Mouse (Mus musculus): ENCODE measurements at regions not wholly inside any gene's neighbourhood (a gene's known extent, or its start where the extent isn't known, plus 50 kb on each side); places are given as distances from the start of the nearest gene placed in this dataset.

DNA sequence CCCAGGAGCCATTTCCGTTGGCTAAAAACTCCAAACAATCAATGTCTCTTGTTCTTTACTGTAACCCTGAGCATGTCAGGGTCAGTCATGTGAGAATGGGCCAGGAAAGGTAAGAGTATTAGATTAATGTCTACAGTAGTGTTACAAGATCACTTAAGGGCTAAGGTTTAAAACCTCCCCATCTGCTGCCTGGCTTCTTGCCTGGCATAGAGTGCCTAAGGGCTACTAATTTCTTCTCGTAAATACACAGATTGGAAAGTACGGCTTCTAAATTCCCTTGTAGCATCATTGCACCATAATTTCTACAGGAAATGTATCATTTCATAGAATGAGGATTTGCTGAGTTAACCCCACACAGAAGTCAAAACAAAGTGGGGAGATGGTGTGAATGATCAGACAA, 281.0 kb downstream of the Col12a1 start:
- DNase-seq (ENCODE audit: low spot score): no peak

DNA sequence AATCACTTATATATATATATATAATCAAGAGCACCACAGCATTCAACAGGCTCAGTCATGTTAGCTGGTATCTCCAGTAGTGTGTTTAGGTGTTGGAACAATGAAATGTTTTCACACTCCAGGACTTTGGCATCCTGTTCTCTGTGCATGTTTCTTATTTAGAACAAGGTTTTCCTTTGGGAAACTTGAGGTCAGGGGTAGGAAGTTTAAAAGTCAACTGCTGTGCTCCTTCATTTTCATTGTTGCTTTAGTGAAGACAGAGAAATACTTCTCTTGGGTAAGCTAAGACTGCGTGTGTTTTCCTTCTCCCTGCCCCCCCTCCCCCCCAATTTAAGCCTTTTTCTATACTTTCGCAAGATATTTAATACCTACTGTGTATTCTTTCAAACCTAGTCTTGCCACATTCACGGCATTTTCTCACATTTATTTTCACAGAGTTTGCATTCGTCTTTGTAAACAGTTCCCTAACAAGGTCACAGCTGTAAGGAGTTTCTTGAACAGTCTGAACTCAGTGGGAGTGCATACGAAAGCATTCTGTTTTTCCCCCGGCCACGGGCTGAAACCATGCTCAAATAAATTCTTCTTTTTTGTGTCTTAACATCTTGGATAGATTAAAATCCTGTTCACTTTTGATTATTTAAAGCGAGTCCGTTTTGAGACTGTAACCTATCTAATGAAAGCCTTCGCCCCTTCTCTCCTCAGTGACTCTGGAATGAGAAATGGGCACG, 279.2 kb downstream of the Col12a1 start:
- DNase-seq (ENCODE audit: low spot score): no peak

DNA sequence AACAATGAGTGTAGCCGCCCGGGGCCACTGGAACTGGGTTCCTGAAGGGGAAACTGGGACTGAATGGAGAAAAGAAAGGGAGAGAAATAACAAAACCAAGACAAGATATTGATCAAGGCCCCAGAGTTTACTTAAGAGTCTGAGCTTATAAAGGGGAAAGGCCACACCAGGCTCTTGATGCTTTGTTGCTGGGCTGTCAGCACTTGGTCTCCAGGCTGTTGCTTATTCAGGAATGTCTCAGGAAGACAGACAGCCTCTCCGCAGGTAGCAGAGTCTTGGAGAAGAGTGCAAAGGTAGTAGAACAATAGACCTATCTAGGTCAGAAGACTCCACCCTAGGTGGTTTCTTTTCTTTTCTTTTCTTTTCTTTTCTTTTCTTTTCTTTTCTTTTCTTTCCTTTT, 263.4 kb downstream of the Col12a1 start:
- no peak for DNase-seq (ENCODE audit: low spot score)

DNA sequence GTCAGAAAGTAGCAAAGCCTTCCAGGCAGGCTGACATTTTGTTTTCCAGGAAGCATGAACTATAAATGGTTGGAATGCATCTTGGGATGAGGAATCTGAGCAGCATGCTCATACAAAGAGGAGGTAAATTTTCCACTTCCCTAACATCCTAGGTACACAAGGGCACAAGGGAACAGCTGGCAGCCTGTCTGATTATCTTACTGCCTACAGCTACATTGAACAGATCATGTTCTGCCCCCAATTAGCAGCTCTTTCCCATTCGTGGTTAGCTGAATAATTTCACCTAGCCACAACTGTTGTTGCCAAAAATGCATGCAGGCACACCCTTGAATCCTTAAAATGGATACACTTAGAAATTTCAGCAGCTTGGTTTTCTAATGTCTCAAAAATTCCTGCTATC, 239.5 kb downstream of the Col12a1 start:
- DNase-seq (ENCODE audit: low spot score): no peak

DNA sequence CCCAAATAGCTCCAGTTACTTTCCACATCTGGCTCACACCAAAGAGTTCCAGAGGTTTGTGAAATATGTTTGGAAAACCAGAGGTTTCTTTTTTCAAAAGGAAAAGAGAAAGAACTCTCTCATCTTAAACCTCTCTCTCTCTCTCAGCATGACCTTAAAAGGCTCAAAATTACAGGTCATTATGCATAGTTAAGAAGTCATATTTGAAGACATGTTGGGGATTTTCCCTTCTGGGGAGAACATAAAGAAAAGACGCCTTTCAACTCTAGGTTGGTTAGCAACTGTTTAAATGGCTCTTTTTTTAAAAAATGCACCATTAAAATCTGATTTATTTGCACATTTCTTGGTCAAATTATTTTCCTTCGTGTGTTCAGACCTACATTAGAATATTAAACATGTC, 218.4 kb downstream of the Col12a1 start:
- DNase-seq (ENCODE audit: low spot score): no peak

DNA sequence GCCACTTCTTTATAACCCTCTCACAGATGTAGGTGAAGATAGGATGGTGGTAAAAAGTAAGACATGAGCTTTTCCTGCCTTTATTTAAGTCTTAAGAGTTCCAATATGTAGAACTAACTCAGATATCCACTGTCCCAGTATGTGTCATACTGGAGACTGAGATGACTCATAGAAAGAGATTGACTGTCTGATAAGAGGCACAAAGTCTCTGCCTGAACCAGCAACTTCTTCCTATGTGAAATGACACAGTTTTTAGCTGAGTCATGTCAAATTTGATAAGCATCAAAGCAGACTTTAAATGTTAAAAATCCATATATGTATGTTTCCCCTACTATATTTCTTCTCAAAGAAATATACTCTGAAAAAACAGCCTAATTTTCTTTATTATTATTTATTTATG, 216.6 kb downstream of the Col12a1 start:
- DNase-seq (ENCODE audit: low spot score): no peak

DNA sequence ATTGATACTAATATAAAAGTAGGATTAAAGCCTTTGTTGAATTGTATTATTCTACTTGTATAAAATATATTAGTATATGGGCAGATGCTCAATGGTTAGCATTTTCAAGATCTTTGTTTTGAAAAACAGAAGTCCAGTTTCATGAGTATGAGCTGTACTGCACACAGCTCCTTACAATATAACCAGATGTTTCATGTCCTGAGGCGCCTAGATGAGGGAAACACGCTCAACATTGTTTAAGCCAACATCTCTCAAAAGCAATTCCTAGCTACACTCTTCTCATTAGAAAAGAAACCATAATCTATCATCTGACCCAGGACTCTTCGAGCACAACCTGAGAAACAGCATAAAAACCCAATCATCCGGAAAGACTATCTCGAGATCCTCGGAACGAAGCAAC, 202.2 kb downstream of the Col12a1 start:
- DNase-seq (ENCODE audit: low spot score): no peak

DNA sequence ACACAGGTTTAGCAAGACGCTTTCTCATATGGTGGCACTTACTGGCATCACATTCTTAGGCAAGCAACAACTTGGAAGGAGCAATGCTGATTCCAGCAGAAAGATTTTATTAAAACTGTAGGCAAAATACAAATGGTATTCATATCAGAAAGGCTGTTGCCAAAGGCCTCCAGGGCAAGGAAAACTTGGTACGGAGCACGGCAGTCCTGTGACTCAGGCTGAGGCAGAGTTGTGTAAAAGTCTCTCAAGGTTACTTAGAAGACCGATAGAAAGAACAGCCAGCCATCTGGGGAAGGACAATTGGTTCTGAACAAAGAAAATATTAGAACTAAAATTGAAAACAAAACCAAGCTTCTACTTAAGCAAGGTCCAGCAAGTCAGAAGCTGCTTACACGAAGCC, 201.2 kb downstream of the Col12a1 start:
- DNase-seq (ENCODE audit: low spot score): no peak

DNA sequence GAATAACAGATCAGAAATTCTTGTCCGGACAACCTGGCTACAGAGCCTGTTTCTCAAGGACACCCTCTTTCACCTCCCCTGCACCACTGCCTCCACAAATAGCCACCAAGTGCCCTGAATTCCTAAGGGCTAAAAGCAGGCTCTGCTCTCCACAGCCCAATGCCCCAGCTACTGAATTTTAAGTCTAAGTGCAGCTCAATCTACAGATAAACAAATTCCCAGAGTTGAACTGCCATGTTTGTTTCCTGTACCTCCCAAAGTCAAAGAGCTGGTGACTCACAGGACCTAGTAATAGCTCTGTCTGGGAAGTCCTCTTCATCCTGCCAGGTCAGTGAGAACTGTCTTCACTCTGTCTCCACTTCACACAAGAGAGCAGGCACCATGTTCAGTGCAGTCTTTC, 200.0 kb downstream of the Col12a1 start:
- no peak for DNase-seq (ENCODE audit: low spot score)

DNA sequence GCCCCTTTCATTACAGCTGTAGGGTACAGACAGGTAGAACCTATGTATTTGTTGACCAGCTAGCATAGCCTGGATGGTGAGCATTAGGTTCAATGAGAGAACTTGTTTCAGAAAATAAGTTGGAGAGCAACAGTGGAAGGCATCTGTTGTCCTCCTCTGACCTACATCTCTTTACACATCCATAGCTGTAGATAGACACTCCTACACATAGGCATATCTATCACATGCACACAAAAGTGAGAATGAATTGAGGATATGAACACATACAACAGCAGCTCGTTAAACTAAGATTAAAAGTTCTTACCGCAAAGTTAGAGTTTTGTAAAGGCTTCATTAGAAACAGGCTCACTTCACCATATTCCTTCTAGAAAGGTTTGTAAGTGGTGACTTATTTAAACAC, 198.1 kb downstream of the Col12a1 start:
- no peak for DNase-seq (ENCODE audit: low spot score)

DNA sequence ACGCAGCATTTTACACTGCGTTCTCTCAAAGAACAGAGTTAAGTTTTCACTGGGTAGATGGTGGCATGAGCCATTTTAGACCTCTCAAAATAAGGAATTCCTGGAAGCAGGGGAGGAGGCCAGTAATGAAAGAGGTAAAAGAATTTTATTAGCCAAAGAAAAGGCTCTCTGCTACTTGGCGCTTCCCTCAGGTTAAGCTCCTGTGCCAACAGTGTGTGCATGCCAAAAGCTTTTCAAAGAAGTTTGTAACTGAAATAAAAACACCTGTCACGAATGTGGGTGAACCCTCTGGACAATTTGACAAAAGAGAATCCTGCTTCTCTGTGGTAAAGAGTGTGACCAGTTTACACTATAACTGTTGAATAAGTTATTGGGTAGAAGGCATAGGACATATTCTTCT, 195.6 kb downstream of the Col12a1 start:
- no peak for DNase-seq (ENCODE audit: low spot score)

DNA sequence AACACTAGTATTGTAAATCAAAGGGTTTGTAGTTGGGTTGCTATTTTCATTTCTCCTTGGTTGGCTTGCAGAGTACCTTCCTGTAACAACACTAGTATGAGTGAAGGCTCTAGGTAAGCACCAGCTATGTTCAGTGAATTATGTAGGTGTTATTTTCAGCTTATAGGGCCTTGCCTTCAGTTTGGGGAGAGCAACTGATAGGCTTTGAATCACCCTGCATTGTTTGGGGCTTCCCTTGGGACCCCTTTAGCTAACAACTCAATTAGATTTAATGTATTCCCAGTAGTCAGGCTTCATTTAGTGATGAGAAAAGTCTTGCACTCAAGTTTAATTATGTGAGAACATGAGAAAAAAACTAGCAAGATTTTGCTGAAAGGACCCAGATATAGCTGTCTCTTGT, 193.6 kb downstream of the Col12a1 start:
- DNase-seq (ENCODE audit: low spot score): no peak

DNA sequence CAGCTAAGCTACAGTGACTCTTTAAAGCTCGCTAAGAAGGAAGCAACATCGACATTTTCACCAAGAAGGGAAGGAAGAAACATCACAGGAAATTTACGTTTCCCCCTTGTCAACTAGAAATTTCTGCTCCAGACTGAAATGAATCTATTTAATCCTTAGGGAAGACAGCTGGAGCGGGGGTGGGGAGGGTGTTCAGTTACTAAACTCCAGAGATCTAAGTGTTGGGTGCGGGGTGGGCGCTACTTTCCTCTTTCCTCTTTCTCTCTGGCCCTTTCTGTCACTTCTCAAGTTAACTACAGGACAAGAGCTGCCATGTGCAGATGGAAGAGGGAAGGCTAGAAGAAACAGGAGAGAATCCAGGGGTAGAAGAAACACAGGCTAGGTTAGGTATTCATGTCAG, 192.2 kb downstream of the Col12a1 start:
- no peak for DNase-seq (ENCODE audit: low spot score)

DNA sequence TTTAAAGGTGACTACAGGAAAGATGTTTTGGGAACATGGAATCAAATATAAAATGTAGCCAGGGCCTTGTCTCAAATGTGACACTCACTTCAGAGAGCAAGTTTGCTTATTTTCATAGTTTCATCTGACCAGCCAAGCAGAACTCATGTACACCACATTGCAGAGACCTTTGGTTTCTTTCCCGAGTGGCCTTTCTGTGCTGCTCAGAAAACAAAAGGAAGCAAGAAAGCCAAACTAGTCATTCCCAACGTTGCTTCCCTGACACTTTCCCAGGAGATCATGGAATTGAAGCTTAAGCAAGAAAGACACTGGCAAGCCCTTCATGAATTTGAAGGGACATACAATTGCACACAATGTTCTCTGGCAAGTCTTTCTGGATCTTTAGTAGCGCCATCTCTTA, 191.3 kb downstream of the Col12a1 start:
- no peak for DNase-seq (ENCODE audit: low spot score)
